Mouse (Mus musculus): Measurements from ENCODE around the gene Gja4.

The Gja4 gene

GRCm38 (mm10) chr4:127313861-127314260 is at the start of gene Gja4:
Gene Gja4, minus strand, starts transcription at chr4:127314039.
- WGBS: under 1% methylated on average over 25 of the region's 25 CpGs

- WGBS: 64% methylated on average over 4 of the region's 4 CpGs
These were observed 49.5 kb upstream of the Gja4 start for GRCm38 (mm10) chr4:127363331-127363730.

- 72% methylated on average over 3 of the region's 3 CpGs for WGBS
These were observed 48.7 kb upstream of the Gja4 start for GRCm38 (mm10) chr4:127362520-127362919.

GRCm38 (mm10) chr4:127358018-127358417 is 44.2 kb upstream of the Gja4 start, which contains the start of gene Gjb5:
Gene Gjb5, minus strand, starts transcription at chr4:127358181.
- 57% methylated on average over 5 of the region's 5 CpGs for WGBS

- WGBS: 72% methylated on average over 15 of the region's 15 CpGs
These were observed 41.0 kb upstream of the Gja4 start for GRCm38 (mm10) chr4:127354506-127355485.

GRCm38 (mm10) chr4:127353951-127354438 is 40.2 kb upstream of the Gja4 start, which contains the start of gene Gjb4:
Gene Gjb4, minus strand, starts transcription at chr4:127354081.
- WGBS: 64% methylated on average over 8 of the region's 8 CpGs

- 26% methylated on average over 1 of the region's 1 CpGs for WGBS
These were observed 38.8 kb upstream of the Gja4 start for GRCm38 (mm10) chr4:127352594-127352993.

GRCm38 (mm10) chr4:127349560-127350300 is 35.9 kb upstream of the Gja4 start:
- 76% methylated on average over 4 of the region's 4 CpGs for WGBS

- 94% methylated on average over 5 of the region's 5 CpGs for WGBS
These were observed 31.2 kb upstream of the Gja4 start for GRCm38 (mm10) chr4:127345000-127345399.

GRCm38 (mm10) chr4:127341372-127341771 is 27.5 kb upstream of the Gja4 start:
- 74% methylated on average over 6 of the region's 6 CpGs for WGBS

GRCm38 (mm10) chr4:127337668-127338067 is 23.8 kb upstream of the Gja4 start:
- WGBS: 70% methylated on average over 5 of the region's 5 CpGs

GRCm38 (mm10) chr4:127334870-127335504 is 21.1 kb upstream of the Gja4 start:
- 73% methylated on average over 5 of the region's 5 CpGs for WGBS

GRCm38 (mm10) chr4:127331171-127331570 is 17.3 kb upstream of the Gja4 start:
- 31% methylated on average over 13 of the region's 13 CpGs for WGBS

- 2% methylated on average over 49 of the region's 49 CpGs for WGBS
These were observed 16.6 kb upstream of the Gja4 start, which contains the start of gene Gjb3 for GRCm38 (mm10) chr4:127330181-127331100. Gene Gjb3, minus strand, starts transcription at chr4:127330844.

GRCm38 (mm10) chr4:127329751-127330150 is 15.9 kb upstream of the Gja4 start:
- 8% methylated on average over 13 of the region's 13 CpGs for WGBS

GRCm38 (mm10) chr4:127329046-127329445 is 15.2 kb upstream of the Gja4 start:
- 50% methylated on average over 3 of the region's 3 CpGs for WGBS

- WGBS: 80% methylated on average over 7 of the region's 7 CpGs
These were observed 14.5 kb upstream of the Gja4 start for GRCm38 (mm10) chr4:127328378-127328777.

- WGBS: 71% methylated on average over 6 of the region's 6 CpGs
These were observed 13.9 kb upstream of the Gja4 start for GRCm38 (mm10) chr4:127327749-127328148.

- 65% methylated on average over 7 of the region's 7 CpGs for WGBS
These were observed 13.4 kb upstream of the Gja4 start for GRCm38 (mm10) chr4:127327258-127327657.

- WGBS: 85% methylated on average over 5 of the region's 5 CpGs
These were observed 11.4 kb upstream of the Gja4 start for GRCm38 (mm10) chr4:127325276-127325675.

- WGBS: 5% methylated on average over 6 of the region's 6 CpGs
These were observed 10.9 kb upstream of the Gja4 start for GRCm38 (mm10) chr4:127324759-127325158.
